Mouse (Mus musculus) layer of hippocampus, adult 8-10 months (tissue): ENCODE data around the gene Spats1. TPM values are rescaled to one million over a fixed set of nuclear protein-coding genes. Genes with fewer than 3 reads are reported as not detected.
A peak's percentile ranks its signal among the peaks of the same experiment; 100 is the strongest.
"Not testable (repeated sequence)": the region's sequence is repeated elsewhere in the genome, so short reads cannot be mapped to it uniquely, and the experiment has no call there.

Experiments used
- DNase-seq, 2 experiments: peaks; one replicate each; pipeline ENCODE4 v3.0.0; 2022; ENCODE audit warnings: low spot score in 2 of 2
- total RNA-seq, 4 experiments: library from RNA; stranded (reverse); gene quantifications; 2 replicates each; pipeline ENCODE4 v1.2.4; 2022

Spats1 gene
- total RNA-seq, 4 experiments from 2014 or later, result 5.0 to 7.8 (median 5.9) TPM

GRCm38 (mm10) chr17:45490532-45491154, 15.4 kb upstream of the Spats1 start:
- DNase-seq, result no peak

- no peak for DNase-seq
Observed at GRCm38 (mm10) chr17:45489736-45490135, 14.5 kb upstream of the Spats1 start.

DNA sequence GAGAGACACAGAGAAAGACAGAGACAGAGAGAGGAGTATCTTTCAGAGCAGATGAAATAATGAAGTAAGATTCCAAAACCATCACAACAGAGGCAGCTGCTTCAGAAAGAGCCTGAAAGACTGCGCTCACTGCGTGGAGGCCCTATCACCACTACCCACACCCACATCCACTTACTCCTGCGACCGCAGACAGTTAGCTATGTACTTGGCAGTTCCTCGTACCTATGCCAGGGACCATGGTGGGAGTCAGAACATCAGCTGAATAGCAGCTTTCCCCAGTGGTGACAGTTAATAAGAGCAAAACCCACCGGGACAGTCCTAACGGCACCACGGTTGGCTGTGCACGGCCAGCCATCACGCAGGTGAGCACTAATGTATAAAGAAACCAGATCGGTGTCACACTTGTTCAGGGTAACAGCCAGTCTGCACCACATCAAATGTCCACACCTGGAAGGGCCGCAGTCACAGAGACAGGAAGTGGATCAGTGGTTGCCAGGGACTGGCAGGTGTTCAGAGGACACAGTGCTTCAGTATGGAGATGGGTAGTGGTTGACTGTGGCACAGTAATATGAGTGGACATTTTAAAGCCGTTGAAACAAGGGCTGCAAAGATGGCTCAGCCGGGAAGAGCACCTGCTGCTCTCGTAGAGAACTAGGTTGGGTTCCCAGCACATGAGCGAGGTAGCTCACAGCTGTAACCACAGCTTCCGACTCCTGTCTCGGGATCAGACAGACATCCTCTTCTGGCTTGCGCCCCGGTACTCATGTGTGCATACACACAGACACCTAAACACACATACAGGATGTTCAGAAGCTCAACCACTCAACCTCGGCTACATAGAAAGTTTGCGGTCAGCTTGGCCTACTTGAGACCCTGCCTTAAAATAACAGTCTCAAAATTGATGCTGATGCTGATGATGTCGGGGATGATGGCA, 13.4 kb upstream of the Spats1 start:
- no peak for DNase-seq

DNA sequence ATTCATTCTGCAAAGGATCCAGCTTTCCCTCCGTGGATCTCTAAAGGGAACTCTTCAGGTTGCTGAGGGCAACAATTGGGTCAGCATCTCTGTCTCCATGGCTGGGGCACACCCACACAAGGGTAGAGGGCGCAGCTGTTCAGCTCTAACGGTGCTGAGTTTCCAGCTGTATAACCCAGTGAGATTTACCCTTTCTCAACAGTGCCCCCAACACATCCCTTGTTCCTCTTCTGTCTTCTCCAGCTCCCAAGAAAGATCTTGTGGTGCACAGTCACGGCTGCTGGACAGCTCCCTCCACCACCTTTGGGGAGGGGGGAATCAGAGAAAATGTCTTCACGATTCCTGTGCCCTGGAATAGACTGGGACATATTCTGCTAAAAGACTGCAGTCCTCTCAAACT, 12.0 kb upstream of the Spats1 start:
- DNase-seq, result no peak

DNA sequence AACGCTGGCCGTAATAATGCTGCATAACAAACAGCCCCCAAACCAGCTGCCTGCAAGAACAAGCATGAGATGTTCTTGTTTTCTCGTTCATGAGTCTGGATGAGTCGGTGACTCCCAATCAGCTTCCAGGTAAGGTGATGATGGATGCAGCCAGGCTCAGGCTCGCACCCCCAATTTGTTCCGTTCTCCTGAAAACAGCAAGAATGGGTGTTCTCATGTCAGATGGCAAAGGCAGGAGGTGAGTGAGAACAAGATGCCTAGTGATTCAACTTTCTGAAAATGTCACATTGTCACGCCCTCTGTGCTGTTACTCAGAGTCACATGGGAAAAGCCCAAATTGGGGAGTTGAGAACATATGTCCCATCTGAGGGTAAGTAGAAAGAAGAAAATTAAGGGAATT, 10.4 kb upstream of the Spats1 start:
- DNase-seq, result peak; percentile 37 to 54

- no peak for DNase-seq
Observed at GRCm38 (mm10) chr17:45480429-45480828, 5.2 kb upstream of the Spats1 start.

- peak; percentile 64 to 87 for DNase-seq
Observed at GRCm38 (mm10) chr17:45478234-45478825, 3.1 kb upstream of the Spats1 start.

GRCm38 (mm10) chr17:45474146-45474545, 1.1 kb downstream of the Spats1 start:
- no peak for DNase-seq

DNA sequence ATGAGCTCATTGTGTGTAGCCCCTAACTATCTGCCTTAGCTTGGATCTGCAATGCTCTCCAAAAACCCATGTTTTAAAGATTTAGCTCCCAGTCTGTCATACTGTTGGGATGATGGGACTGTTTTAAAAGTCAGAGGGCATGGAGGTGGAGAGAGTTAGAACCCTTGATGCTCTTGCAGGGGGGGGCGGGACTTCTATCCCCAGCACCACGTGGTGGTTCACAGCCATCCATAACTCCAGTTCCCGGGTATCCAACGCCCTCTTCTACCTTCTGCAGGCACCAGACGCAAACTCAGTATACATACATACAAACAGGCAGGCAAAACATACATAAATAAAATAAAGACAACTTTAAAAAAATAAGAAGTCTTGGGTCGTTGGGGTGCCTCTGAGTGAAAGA, 1.5 kb downstream of the Spats1 start:
- DNase-seq, result no peak

- DNase-seq, result no peak
Observed at GRCm38 (mm10) chr17:45470726-45471125, 4.5 kb downstream of the Spats1 start.

GRCm38 (mm10) chr17:45468302-45468701, 6.9 kb downstream of the Spats1 start:
- DNase-seq, result no peak

GRCm38 (mm10) chr17:45466701-45467100, 8.5 kb downstream of the Spats1 start:
- DNase-seq, result no peak

DNA sequence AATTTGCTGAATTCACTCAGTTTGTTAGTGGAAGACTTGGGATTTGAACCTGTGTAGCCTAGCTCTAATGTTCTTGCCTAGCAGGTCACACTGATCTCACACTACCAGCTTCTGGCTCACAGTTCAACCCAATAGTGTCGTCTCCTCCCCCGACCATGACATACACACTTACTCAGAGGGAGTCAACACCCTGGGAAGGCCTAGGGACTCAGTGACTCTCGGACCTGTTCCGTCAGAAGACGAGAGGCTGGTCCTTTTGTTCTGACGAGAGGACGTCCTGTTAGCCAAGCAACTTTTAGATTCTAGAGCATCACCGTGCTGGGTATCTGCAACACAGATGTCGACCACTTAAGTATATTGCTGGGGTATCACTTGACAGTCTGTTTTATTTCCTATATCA, 11.0 kb downstream of the Spats1 start:
- DNase-seq, result no peak

GRCm38 (mm10) chr17:45462506-45462905, 12.7 kb downstream of the Spats1 start:
- DNase-seq, result no peak

DNA sequence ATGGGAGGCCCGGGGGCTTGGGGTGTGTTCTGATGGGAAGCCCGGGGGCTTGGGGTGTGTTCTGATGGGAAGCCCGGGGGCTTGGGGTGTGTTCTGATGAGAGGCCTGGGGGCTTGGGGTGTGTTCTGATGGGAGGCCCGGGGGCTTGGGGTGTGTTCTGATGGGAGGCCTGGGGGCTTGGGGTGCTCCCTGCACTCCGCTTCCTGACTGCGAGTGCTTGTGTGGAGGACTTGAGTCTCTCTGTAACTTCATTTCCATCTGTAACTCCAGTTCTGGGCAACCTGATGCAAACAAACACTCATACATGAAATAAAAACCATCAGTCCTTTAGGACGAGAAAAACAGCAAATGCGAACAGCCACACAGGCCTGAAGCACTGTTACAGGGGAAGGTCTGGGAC, 16.2 kb downstream of the Spats1 start:
- no peak for DNase-seq

GRCm38 (mm10) chr17:45458516-45458915, 16.7 kb downstream of the Spats1 start:
- no peak for DNase-seq

DNA sequence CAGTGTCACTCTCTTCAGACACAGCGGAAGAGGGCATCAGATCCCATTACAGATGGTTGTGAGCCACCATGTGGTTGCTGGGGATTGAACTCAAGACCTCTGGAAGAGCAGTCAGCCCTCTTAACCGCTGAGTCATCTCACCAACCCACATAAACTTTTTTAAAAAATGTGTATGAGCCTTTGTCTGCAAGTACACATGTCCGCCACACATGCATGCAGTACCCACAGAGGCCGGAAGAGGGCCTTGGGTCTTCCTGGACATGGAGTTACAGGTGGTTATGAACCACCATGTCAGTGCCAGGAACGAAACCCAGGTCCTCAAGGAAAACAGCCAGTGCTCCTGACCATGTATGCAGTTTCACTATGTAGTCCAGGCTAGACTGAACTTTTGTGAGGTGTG, 17.7 kb downstream of the Spats1 start:
- DNase-seq, result no peak

DNA sequence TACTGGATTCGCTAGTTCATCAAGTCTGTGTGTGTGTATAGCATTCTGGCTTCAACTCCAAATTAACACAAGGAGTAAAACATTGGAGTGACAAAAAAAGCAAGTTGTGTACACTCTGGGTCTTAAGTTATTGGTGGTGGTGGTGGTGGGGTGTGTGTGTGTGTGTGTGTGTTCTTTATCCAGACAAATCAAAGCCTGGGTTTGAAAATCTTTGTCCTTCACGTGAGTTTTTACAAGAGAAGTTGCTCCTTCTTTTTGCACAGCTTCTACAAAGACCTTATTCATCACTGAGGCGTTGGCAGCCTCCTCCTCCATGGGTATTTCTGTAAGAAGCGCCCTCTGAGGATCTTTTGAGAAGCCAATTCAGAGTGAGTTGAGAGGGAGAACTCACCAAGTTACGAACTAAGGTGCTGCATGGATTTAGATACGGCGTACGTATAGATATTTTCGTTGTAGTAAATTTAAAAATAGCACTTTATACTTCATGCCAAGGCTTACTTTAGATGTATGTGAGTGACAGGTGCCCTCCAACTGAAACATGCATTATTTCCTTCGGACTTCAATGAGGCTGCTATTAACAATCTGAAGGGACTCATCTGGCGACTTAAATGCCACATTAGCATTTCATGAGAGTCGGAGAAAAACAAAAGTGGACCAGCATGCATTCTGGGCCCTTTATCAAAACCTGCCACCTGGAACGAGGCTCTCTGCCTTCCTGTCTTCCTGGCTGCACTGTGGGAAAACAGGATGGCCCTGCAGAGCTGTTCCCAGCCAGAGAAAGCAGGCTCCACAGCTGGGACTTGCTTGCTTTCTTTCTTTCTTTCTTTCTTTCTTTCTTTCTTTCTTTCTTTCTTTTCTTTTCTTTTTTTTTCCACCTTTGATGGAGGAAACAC, 18.7 kb downstream of the Spats1 start:
- DNase-seq, result no peak

DNA sequence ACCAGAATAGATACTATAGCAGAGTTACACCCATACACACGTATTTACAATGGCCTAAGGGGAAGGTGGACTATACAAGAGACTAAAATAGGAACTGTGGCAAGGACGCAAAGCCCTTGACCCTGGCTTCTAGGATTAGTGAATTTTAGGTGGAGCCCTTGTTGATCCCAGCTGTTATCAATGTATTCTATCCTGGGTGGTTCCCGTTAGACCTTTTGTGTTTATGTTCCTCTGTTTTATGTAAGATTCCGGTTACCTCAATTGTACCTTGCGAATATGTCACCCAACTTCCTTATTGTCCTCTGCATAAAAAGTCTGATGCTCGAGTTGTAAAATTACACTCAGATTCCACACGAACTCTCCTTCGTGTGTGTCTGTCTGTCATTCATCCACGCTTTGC, 19.4 kb downstream of the Spats1 start:
- DNase-seq, result not testable (repeated sequence)

DNA sequence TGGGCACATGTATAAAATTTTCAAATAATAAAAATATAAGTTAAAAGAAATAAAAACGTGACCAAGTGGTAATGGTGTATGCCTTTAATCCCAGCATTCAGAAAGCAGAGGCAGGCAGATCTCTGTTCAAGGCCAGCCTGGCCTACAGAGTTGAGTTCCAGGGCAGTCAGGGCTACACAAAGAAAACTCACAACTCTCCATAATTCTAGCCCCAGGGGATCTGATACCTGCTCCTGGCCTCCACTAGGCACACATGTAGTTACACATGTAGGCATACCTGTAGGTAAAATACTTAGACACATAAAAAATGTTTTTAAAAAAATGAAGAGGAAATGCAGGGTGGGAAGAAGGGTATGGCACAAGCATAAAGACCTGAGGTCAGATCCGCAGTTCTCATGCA, 20.4 kb downstream of the Spats1 start:
- no peak for DNase-seq

GRCm38 (mm10) chr17:45452271-45452670, 22.9 kb downstream of the Spats1 start:
- no peak for DNase-seq
